Mouse (Mus musculus) granulocyte monocyte progenitor cell, adult 5-6 weeks (primary cell): ENCODE data around the gene Senp1. TPM values are rescaled to one million over a fixed set of nuclear protein-coding genes. Genes with fewer than 3 reads are reported as not detected.
A peak's percentile ranks its signal among the peaks of the same experiment; 100 is the strongest.

ENCODE experiments used
- ATAC-seq: replicated peaks from 2 replicates; pipeline ENCODE4 v1.8.0; 2016; ENCODE audit warnings: mild to moderate bottlenecking, moderate TSS enrichment, inconsistent platforms; ENCODE audit not compliant: poor library complexity, severe bottlenecking
- total RNA-seq, 2 experiments: library from RNA; stranded (forward) in 1 of 2; stranded (reverse) in 1 of 2; fragments of 200-712, 200-1000 nt in 1 of 2; fragments of >200 nt in 1 of 2; fragmentation: Nextera tagmentation in 1 of 2; gene quantifications; 2 replicates each; pipeline ENCODE4 v1.2.3; 2014 to 2017

The Senp1 gene
- total RNA-seq (2014; fragmentation: Nextera tagmentation) (82.1 and 83.1 TPM in 2 replicates), total RNA-seq (2017) (60.5 and 66.6 TPM in 2 replicates)

DNA sequence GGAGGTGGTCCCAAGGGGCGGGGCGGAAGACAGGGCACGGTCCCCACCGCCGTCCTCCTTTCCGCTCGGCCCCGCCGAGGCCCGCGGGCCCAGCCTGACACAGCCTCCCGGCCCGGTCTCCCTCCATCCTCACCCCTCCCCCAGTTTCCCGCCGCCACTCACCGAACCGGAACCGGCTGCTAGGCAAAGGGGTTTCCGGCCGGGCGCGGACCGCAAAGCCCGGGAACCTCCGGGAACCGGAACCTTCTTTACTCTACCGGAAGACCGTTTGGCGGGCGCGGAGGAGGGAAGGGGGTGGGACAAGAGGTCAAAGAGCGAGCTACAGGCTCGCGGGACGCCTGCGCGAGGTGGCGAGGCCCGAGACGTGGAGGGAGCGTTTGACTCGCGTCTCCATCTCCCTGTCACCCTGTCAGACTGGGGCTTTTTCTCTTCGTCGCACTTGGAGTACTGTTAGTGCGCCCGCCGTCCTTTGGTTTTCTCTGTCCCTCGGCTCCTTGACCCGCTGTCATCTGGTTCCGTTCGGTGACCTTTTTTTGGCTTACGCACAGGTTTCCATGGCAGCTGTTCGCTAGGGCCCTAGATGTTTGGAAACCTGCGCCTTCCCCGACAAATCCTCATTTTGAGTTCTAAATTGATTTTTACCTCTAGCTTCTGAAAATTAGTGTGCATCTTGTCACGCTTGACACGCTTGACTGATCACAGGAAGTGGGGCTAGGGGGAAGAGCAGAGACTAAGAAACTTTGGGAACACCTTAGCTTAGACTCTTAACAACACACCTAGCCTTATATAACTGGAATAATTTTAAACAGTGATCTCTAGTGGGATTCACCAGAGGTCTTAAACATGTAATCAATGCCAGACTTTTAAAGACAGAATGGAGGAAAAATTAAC, at the start of gene Senp1:
Gene Senp1, minus strand, starts transcription at position 624 of the 891 bp plus-strand sequence.
- peak; percentile 85 for ATAC-seq

GRCm38 (mm10) chr15:98142515-98142914, 49.0 kb upstream of the Senp1 start:
- ATAC-seq: no peak

DNA sequence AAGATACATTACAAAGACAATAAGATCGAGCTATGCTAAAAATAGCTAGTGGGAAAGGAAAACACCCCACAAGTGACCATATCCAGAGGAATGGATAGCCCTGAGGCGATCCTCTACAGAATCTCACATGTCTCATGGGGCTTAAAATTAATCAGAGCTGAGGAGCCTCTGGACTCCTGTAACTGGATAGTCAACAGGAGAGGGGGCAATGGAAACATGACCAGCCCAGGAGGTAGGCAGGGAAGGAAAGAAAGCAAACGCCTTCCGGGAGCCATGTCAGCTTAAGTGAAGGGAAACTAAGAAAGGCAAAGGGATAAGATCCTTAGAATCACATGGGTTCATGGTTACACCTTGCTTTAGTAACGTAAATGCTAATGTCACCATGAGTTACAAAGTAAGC, 47.3 kb upstream of the Senp1 start:
- no peak for ATAC-seq

DNA sequence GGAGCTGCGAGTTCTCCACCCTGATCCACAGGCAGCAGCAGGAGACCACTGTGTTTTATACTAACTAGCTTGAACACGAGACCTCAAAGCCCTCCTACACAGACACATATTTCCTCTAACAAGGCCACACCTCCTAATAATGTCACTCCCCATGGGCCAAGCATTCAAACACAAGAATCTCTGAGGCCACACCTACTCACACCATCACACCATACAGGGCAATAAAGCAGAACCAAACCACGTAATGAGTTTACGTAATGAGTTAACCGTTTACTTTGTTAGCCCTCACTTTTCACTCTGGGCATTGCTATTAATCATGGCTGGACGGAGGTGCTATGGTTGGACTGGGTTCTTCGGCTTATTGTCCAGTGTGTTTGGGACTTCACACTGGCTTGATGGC, 46.2 kb upstream of the Senp1 start:
- peak; percentile 91 for ATAC-seq

DNA sequence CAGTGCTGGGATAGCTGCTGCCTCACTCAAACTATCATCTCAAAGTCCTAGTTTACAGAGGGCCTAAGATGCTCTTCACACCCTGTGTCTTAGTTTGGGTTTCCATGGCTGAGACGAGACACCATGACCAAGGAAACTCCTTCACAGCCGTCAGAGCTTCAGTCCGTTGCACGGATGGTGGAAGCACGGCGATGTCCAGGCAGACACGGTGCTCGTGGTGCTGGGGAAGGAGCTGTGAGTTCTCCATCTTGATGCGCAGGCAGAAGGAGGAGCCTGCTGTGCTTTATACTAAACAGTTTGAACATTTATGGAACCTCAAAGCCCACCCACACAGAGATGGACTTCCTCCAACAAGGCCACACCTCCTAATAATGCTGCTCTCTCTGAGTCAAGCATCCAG, 43.3 kb upstream of the Senp1 start:
- ATAC-seq: no peak

- no peak for ATAC-seq
These were observed 42.1 kb upstream of the Senp1 start for GRCm38 (mm10) chr15:98135671-98136070.

GRCm38 (mm10) chr15:98134666-98135065, 41.1 kb upstream of the Senp1 start:
- ATAC-seq: no peak

DNA sequence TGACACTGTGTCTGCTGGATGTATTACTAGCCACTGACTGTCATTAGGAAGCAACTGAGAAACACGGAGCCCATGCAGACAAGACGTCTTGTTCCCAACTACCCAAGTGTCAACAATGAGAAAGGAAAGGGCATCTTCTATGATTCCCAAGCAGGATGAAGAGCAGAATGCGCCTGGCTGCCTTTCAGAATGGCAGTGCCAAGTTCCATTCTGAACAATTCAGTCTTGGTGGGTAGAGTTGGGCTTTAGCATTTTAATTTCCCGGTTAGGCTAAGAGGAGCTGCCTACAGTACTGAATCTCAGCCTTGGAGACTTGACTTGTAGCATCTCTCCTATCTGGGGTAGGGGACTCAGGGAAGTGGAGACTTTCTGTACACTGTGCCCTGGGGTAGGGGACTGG, 40.5 kb upstream of the Senp1 start:
- no peak for ATAC-seq

DNA sequence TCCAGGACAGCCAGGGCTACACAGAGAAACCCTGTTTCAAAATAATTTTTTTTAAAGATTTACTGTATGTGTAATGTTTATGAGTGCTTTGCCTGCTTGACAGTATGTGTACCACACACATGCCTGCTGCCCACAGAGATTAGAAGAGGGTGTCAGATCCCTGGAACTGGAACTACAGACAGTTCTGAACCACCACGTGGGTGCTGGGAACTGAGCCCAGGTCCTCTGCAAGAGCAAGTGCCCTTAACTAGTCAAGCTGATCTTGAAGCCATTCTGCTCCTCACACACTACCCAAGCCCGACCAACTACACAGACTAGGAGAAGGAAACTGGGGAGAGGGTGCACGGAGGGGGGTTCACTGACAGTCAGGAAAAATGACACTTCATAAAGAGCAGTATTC, 39.9 kb upstream of the Senp1 start:
- no peak for ATAC-seq

- ATAC-seq: no peak
These were observed 38.6 kb upstream of the Senp1 start for GRCm38 (mm10) chr15:98131942-98132655.

- no peak for ATAC-seq
These were observed 37.9 kb upstream of the Senp1 start for GRCm38 (mm10) chr15:98131451-98131850.

DNA sequence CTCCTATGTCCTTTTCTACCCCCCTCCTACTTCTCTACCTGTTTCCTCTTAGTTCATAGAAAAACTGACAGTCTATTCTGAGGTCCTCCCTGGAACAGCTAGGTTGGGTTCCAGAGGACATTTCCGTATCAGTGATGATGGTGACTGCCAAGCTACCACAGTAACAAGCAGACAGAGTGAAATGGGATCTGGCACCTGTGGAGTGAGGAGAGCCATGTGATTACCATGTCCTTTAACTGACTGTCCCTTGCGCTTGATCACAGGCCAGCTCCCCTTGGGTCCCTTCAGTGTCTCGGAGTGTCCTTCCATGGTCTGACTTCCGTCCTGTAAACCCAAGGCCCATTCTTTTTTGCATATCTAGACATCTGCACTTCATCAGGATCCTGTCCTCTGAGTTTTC, 37.5 kb upstream of the Senp1 start:
- ATAC-seq: no peak

DNA sequence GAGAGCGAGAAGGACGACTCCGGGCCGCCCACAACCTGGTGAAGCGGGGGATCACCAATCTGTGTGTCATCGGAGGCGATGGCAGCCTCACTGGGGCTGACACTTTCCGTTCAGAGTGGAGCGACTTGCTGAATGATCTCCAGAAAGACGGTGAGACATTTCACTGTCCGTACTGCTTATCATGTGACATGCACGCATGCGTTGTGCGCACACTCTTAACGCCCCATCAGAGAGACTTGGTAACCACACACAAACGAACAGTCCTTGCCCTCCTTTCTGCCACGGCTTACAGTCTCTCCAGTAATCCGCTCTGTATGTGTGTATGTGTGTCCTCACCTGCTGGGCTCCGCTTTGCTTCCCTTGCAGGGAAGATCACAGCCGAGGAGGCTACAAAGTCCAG, 27.3 kb upstream of the Senp1 start:
- ATAC-seq: no peak

GRCm38 (mm10) chr15:98119363-98119762, 25.8 kb upstream of the Senp1 start:
- no peak for ATAC-seq

- ATAC-seq: no peak
These were observed 22.7 kb upstream of the Senp1 start for GRCm38 (mm10) chr15:98116287-98116686.

DNA sequence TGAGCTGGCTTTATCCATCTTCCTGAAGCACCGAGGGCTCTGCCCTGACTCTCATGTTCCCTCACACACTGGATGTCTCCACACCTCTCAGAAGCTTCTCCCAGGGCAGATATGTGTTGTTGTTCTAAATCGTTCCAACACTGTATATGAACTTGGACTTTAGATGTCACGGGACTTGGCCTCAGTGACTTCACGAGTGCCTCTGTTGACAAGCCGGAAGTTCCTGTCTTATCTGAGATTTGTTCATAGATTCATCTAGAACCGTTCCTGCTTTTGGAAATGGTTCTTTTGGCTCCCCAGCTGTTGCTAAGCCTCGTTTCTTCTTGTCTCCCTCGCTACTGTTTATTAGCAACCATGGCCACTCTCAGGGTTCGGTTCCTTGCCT, 22.2 kb upstream of the Senp1 start:
- no peak for ATAC-seq

GRCm38 (mm10) chr15:98114852-98115778, 21.6 kb upstream of the Senp1 start:
- no peak for ATAC-seq

DNA sequence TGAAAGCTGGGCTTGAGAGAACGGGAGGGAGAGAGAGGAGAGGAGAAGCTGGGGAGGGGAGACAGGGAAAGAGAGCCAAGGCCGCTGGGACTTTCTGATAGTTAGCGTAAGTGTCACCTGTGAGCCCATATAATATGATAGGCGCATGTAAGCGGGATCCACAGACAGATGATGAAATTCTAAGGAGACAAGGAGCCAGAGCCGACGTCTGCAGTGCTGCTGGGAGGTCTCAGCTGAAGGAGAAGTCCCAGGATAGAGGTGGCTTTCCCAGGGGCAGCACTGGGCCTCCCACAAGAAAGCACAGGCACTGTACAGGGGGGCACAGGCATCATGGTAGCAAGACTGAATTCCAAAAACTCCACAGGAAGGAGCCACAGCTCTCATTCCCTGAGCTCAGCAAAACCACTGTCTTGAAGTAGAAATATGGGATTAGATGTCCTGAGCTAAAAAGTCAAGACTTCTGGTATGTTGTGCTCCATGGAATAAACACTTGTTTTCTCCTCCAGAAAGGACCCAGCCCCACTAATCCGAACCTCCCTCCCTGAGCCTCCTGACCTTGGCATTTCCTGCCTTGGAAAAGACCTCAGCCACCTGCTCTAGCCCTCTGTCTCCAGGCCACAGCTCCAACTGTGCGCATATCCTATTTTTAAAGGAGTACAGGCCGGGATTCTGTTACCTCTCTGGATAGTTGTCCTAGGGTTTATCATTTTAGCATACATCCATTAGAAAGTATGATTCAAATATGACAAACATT, 20.7 kb upstream of the Senp1 start:
- no peak for ATAC-seq

DNA sequence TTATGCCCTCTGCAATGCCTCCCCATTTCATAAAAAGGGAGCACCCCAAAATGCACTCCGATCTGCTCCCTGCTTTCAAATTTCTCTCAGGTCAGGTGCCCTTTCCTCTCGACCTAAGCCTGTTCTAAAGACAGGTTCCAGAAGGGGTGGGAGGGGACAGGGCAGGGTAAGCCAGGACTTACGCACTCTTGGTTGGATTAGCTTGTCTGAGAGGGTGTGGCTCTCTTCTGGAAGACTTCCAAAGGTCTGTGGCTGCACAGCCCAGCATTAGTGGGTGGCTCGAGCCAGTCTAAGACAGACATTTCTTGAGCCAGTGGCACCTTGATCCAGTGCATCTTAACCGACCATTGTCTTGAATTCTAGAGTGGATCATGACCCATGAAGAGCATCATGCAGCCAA, 18.2 kb upstream of the Senp1 start:
- ATAC-seq: no peak
